Mouse (Mus musculus) heart, adult 18-20 months (tissue): Measurements from ENCODE around the gene Stk4. TPM values are rescaled to one million over a fixed set of nuclear protein-coding genes. Genes with fewer than 3 reads are reported as not detected.

Experiments
- DNase-seq, 2 experiments: peaks; one replicate each; pipeline ENCODE4 v3.0.0; 2021 to 2022; ENCODE audit warnings: mixed read lengths in 1 of 2
- total RNA-seq, 2 experiments: library from RNA; stranded (reverse); gene quantifications; 2 replicates each; pipeline ENCODE4 v1.2.3; 2021

Stk4 gene
- total RNA-seq, 2 experiments from 2014 or later: 12.9 to 20.0 TPM

DNA sequence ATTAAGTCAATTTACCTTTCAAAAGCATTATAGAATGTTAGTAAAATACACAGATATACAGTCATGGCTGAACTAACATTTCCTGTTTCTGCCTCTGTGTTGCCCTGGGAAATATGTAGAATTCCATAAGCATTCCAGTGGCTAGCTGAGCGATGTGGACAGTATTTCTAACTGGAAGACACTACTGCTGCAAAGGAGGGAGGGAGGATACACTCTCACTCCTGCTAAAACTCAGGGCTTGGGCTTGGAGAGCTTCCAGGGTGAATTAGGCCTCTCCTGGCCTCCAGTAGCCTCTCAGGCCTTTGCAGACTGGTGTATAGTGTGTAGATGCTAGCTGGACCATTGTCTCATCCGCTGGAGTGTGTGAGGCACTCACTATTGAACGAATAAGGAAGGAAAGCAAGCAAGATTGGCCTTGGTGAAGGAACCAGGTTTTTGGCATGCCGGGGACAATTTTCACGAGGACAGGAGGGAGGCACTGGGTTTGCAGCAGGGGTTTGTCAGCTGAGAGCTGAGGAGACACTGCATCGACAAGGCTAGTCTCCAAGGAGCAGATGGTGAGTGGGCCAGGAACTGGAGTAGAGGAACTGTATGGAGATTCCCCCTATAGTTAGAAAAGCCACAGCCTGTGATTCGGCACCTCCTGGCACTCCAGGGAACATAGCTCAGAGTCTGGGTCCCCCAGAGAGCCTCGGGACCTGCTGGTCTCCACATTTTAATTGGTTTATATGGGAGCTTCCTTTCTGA lies 104.7 kb downstream of the Stk4 start:
- no peak for DNase-seq

DNA sequence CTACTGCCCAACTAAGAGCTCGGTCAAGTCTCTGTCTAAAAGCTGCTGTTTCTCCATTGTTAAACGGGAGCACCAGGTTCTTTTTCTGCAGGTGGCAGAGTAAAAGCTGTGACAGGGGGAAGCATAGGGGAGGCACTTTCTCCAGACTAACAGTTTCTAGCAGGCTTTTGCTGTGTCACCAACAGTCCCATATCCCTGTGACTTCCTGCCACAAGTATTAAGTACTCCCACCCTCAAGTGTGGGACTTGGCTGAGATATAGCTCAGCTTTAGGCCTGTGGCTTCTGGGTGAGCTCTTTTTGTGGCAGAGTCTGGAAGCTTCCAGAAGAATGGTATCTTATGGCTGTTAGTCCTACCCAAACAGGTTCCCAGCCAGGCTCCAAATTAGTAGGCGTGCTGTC lies 105.7 kb downstream of the Stk4 start:
- DNase-seq: no peak

DNA sequence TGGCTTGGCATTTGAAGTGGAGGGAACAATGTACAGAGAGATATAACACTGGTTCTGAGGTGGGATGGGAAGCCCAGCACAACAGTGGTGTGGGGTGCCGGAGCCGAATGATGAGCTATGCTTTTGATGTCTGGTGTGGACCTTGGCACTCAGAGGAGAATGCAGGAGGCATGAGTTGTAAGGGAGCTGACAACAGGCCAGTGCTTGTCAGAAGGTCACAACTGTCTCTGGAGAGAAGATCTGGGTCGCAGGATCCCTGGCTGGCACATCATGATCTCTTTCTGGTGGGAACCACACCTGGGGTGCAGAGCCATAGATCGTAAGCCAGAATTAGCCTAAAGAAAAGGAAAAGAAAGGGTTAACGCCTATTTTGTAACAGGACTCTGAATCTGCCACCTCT lies 107.7 kb downstream of the Stk4 start:
- DNase-seq: no peak

GRCm38 (mm10) chr2:164180124-164180523 lies 110.0 kb downstream of the Stk4 start:
- peak; percentile 24 to 55 for DNase-seq

GRCm38 (mm10) chr2:164180770-164181169 lies 110.6 kb downstream of the Stk4 start:
- DNase-seq: no peak

GRCm38 (mm10) chr2:164182692-164183255 lies 112.7 kb downstream of the Stk4 start, which contains the start of gene Wfdc5:
Gene Wfdc5, minus strand, starts transcription at chr2:164182742.
- no peak for DNase-seq

- DNase-seq: no peak
Measured at GRCm38 (mm10) chr2:164183340-164183739, 113.2 kb downstream of the Stk4 start.

GRCm38 (mm10) chr2:164184145-164184719 lies 114.1 kb downstream of the Stk4 start:
- DNase-seq: peak in 1 of 2 experiments; percentile 12

- DNase-seq: no peak
Measured at GRCm38 (mm10) chr2:164188722-164189121, 118.6 kb downstream of the Stk4 start.

GRCm38 (mm10) chr2:164190576-164190975 lies 120.5 kb downstream of the Stk4 start, which contains the start of gene Wfdc12:
Gene Wfdc12, minus strand, starts transcription at chr2:164190608.
- no peak for DNase-seq

DNA sequence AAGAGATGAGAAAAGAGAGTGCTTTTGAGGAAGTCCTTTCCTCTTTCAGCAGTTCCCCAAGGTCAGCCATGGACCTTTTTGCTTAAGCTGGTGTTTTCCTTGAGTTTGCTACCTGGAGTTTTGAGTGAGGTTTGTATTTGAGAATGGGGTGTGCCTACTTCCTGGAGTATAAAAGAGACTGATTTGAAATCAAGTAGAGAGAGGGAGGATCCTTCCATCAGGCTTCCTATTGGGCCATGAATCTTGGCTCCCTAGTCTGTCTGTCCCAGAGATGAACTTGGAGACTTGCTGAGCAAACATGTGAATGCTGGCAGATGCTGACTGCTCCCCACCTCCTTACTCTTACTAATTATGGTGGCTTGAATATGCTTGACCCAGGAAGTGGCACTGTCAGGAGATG lies 122.2 kb downstream of the Stk4 start:
- DNase-seq: no peak

DNA sequence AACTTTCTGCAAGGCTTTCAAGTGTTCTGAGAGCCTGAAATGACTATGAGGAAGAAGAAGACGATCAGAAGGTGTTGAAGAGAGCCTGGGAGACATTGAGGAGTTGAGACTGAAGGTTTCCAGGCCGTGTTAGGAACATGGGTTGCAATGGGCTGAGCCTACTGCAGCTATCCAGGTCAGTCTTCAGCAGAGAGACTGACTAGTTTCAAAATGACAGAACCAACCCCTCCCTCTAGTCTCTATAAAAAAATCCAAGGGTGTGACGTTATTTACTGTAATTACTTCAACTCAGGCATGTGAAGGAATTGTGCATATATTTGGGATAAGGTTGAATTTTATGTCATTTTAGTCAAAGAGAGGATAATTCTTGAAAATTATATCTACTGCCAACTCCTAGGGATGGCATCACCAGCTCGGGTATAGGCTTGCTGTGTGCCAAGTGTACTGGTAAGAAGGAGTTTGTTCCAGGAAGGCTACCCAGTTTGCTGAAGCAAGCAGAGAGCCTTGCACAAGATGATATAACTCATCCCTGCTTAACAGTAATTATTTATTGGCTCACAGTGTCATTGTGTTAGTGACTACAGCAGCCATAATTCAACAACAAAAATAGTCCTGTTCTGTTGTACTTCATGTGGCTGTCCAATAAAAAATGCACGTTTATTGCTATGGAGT lies 125.0 kb downstream of the Stk4 start:
- no peak for DNase-seq

DNA sequence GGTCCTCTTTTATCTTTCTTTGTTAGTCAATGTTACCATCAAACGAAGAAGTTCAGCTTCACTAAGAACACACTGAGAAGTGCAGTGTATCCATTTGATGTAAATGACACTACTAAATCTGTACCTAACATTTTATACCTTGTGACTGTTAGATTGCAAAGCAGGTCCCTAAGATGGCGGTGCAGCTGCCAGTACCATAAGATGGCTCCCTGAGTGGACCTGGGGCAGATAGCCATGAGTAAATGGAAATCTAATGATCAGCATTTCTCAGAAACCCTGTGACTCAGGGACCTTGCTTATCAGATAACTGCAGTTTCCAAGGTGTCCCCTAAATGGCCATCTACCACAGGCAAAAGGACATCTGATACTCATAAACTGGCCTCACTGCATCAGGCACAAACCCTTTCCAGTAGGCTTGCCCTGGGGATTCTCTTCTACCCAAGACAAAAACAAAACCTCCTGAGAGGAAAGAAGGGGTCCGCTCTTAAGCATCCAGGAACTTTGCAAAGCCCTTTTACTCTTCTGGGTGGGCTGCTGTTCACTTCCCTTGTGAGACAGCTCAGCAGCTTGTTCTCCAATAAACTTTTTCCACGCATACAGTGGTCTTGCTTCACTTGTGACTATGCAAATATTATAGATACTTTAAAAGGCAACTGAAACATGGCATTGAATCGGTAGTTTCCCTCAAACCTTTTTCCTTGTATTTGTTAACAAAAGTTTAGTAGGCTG lies 126.0 kb downstream of the Stk4 start:
- no peak for DNase-seq

GRCm38 (mm10) chr2:164196700-164196990 lies 126.5 kb downstream of the Stk4 start:
- DNase-seq: no peak

DNA sequence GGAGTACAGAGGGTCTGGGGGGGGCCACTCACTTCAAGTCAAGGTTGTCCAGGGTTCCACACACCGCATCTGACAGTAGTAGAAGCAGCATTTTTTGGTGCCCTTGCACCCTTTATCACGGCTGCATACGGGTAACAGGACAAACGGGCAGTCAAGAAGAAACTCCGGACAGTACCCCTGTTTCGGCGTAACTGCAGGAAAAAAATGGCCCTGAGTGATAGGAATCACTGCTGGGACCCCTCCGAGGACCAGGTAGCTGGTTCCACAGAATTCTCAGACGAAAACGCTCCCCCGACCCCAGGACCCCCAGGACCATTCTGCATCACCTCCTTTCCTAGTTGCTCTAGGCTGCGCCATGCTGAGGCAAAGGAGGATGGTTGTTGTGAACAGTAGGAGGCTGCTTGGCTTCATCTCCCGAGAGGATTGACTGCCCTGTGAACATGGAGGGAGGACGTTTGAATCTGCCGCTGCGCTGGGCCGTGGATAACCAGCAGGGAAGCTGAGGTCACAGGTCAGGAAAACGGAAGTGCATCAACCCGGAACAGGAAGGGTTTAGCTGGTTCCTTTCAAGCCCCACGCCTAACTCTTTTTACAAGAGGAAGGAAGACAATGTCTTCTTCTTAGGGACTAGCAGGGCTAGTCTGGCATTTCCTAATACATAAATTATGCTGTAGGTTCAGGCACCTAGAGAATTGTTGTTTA lies 129.7 kb downstream of the Stk4 start, which contains the start of gene Wfdc15a:
Wfdc15a (minus strand) TSS at position 505 of the 702 bp plus-strand sequence.
- no peak for DNase-seq

Other genes starting within 250 kb of the Stk4 start
- gene Ccn5, start 249.5 kb upstream of the Stk4 start, total RNA-seq: 1 to 10 TPM in 1 of 2 experiments, under 1 TPM in 1; 0.80 to 1.6 TPM
- gene Kcnk15, start 216.7 kb upstream of the Stk4 start, total RNA-seq: not detected
- gene Rims4, start 151.6 kb upstream of the Stk4 start, total RNA-seq: 1 to 10 TPM; 2.0 to 2.2 TPM
- 10 to 100 TPM; 75.9 to 82.7 TPM for gene Ywhab, start 75.4 kb upstream of the Stk4 start, total RNA-seq
- gene Pabpc1l, start 44.9 kb upstream of the Stk4 start, total RNA-seq: under 1 TPM; 0.57 to 0.62 TPM
- gene Tomm34, start 847 bp downstream of the Stk4 start, total RNA-seq: 10 to 100 TPM; 21.6 to 21.7 TPM
- under 1 TPM in 1 of 2 experiments, not detected in 1; 0.10 TPM for gene Kcns1, start 100.8 kb downstream of the Stk4 start, total RNA-seq
- not detected for gene Wfdc5, start 112.4 kb downstream of the Stk4 start, total RNA-seq
- not detected for gene Wfdc12, start 120.3 kb downstream of the Stk4 start, total RNA-seq
- not detected for gene Wfdc15a, start 129.8 kb downstream of the Stk4 start, total RNA-seq
- not detected for gene Wfdc15b, start 151.3 kb downstream of the Stk4 start, total RNA-seq
- gene Svs2, start 168.1 kb downstream of the Stk4 start, total RNA-seq: not detected
- gene Svs3b, start 186.3 kb downstream of the Stk4 start, total RNA-seq: not detected
- gene Svs4, start 208.1 kb downstream of the Stk4 start, total RNA-seq: not detected
- gene Svs3a, start 218.9 kb downstream of the Stk4 start, total RNA-seq: not detected
- gene Svs6, start 246.4 kb downstream of the Stk4 start, total RNA-seq: not detected